Mouse (Mus musculus): ENCODE data around the gene Srarp. TPM values are rescaled to one million over a fixed set of nuclear protein-coding genes. Genes with fewer than 3 reads are reported as not detected.

Gene Srarp
- total RNA-seq, 1 experiment, result not detected

- TF ChIP-seq MAFK (IDR thresholded peaks at IDR 0.05; ENCODE audit: insufficient read depth, low read depth, low read length) (no peak), ZNF384 (IDR thresholded peaks at IDR 0.05; ENCODE audit: low read depth, low read length) (no peak), ZC3H11A (IDR thresholded peaks at IDR 0.05; ENCODE audit: borderline replicate concordance, low read depth, low read length) (no peak), HCFC1 (IDR thresholded peaks at IDR 0.05; ENCODE audit: borderline replicate concordance, insufficient read depth, low read length) (no peak), CHD2 (IDR thresholded peaks at IDR 0.05; ENCODE audit: low read depth, low read length) (no peak)
- Histone ChIP-seq H3K27ac (ENCODE audit: insufficient read depth, low read depth, low read length, poor library complexity, severe bottlenecking) (no peak overlapping the region), H3K4me1 (ENCODE audit: control insufficient read depth in 2 of 2, insufficient read depth in 2 of 2, low read length in 2 of 2, poor library complexity in 1 of 2) (peaks cover 0 to 9% of the 10 kb centered on the region in 2 experiments; a peak in 2 of 4 replicates), H3K36me3 (ENCODE audit: control insufficient read depth, insufficient read depth, low read length, poor library complexity, severe bottlenecking) (no peaks in the 10 kb centered on the region), H3K9ac (ENCODE audit: insufficient read depth, low read depth, low read length, poor library complexity, severe bottlenecking) (no peak overlapping the region), H3K4me3 (ENCODE audit: insufficient read depth in 1 of 2, low read depth in 1 of 2, low read length in 2 of 2, poor library complexity in 1 of 2, severe bottlenecking in 1 of 2) (peak overlapping the region; percentile 0 to 39; a peak in 2 of 4 replicates), H3K9me3 (ENCODE audit: control insufficient read depth, insufficient read depth, low read depth, low read length) (no peaks in the 10 kb centered on the region)
- in situ Hi-C loops (cut with MboI; ENCODE audit: low sequenced_read_pairs in 2 of 2, unreplicated experiment in 2 of 2), result no loop called here
- DNase-seq (ENCODE audit: low read depth, low spot score), result no peak
Observed at GRCm38 (mm10) chr4:141389366-141390150, 46.3 kb downstream of the Srarp start.

- peaks cover under 1 to 8% of the 10 kb centered on the region in 2 experiments; a peak in 3 of 4 replicates for H3K4me1 ChIP-seq (ENCODE audit: control insufficient read depth in 2 of 2, insufficient read depth in 2 of 2, low read length in 2 of 2, poor library complexity in 1 of 2)
- DNase-seq (ENCODE audit: low read depth, low spot score), result no peak
- H3K36me3 ChIP-seq (ENCODE audit: control insufficient read depth, insufficient read depth, low read length, poor library complexity, severe bottlenecking), result no peaks in the 10 kb centered on the region
- no peaks in the 10 kb centered on the region for H3K9me3 ChIP-seq (ENCODE audit: control insufficient read depth, insufficient read depth, low read depth, low read length)
- no peak overlapping the region for H3K27ac ChIP-seq (ENCODE audit: insufficient read depth, low read depth, low read length, poor library complexity, severe bottlenecking)
- in situ Hi-C loops (cut with MboI; ENCODE audit: low sequenced_read_pairs in 2 of 2, unreplicated experiment in 2 of 2), result no loop called here
- no peak overlapping the region for H3K4me3 ChIP-seq (ENCODE audit: insufficient read depth in 1 of 2, low read depth in 1 of 2, low read length in 2 of 2, poor library complexity in 1 of 2, severe bottlenecking in 1 of 2)
- H3K9ac ChIP-seq (ENCODE audit: insufficient read depth, low read depth, low read length, poor library complexity, severe bottlenecking), result no peak overlapping the region
- no peak for TF ChIP-seq HCFC1 (IDR thresholded peaks at IDR 0.05; ENCODE audit: borderline replicate concordance, insufficient read depth, low read length)
- no peak for TF ChIP-seq MAFK (IDR thresholded peaks at IDR 0.05; ENCODE audit: insufficient read depth, low read depth, low read length)
- TF ChIP-seq ZC3H11A (IDR thresholded peaks at IDR 0.05; ENCODE audit: borderline replicate concordance, low read depth, low read length), result no peak
- TF ChIP-seq ZNF384 (IDR thresholded peaks at IDR 0.05; ENCODE audit: low read depth, low read length), result no peak
- TF ChIP-seq CHD2 (IDR thresholded peaks at IDR 0.05; ENCODE audit: low read depth, low read length), result no peak
Observed at GRCm38 (mm10) chr4:141387933-141388332, 48.0 kb downstream of the Srarp start.

- Histone ChIP-seq H3K4me3 (ENCODE audit: insufficient read depth in 1 of 2, low read depth in 1 of 2, low read length in 2 of 2, poor library complexity in 1 of 2, severe bottlenecking in 1 of 2) (no peak overlapping the region), H3K9ac (ENCODE audit: insufficient read depth, low read depth, low read length, poor library complexity, severe bottlenecking) (no peak overlapping the region), H3K4me1 (ENCODE audit: control insufficient read depth in 2 of 2, insufficient read depth in 2 of 2, low read length in 2 of 2, poor library complexity in 1 of 2) (peaks cover 1 to 13% of the 10 kb centered on the region in 2 experiments; a peak in 3 of 4 replicates), H3K9me3 (ENCODE audit: control insufficient read depth, insufficient read depth, low read depth, low read length) (no peaks in the 10 kb centered on the region), H3K27ac (ENCODE audit: insufficient read depth, low read depth, low read length, poor library complexity, severe bottlenecking) (no peak overlapping the region), H3K36me3 (ENCODE audit: control insufficient read depth, insufficient read depth, low read length, poor library complexity, severe bottlenecking) (no peaks in the 10 kb centered on the region)
- in situ Hi-C loops (cut with MboI; ENCODE audit: low sequenced_read_pairs in 2 of 2, unreplicated experiment in 2 of 2), result no loop called here
- TF ChIP-seq CHD2 (IDR thresholded peaks at IDR 0.05; ENCODE audit: low read depth, low read length) (no peak), HCFC1 (IDR thresholded peaks at IDR 0.05; ENCODE audit: borderline replicate concordance, insufficient read depth, low read length) (no peak), MAFK (IDR thresholded peaks at IDR 0.05; ENCODE audit: insufficient read depth, low read depth, low read length) (no peak), ZC3H11A (IDR thresholded peaks at IDR 0.05; ENCODE audit: borderline replicate concordance, low read depth, low read length) (peak; percentile 51; the same call in 1 of the 2 replicates)
- DNase-seq (ENCODE audit: low read depth, low spot score), result peak; percentile 66
Observed at GRCm38 (mm10) chr4:141387093-141387784, 48.7 kb downstream of the Srarp start.

GRCm38 (mm10) chr4:141386150-141386549 lies 49.8 kb downstream of the Srarp start:
- Histone ChIP-seq H3K4me1 (ENCODE audit: control insufficient read depth in 2 of 2, insufficient read depth in 2 of 2, low read length in 2 of 2, poor library complexity in 1 of 2) (peaks cover 1 to 16% of the 10 kb centered on the region in 2 experiments; a peak in 3 of 4 replicates), H3K9me3 (ENCODE audit: control insufficient read depth, insufficient read depth, low read depth, low read length) (no peaks in the 10 kb centered on the region), H3K9ac (ENCODE audit: insufficient read depth, low read depth, low read length, poor library complexity, severe bottlenecking) (no peak overlapping the region), H3K27ac (ENCODE audit: insufficient read depth, low read depth, low read length, poor library complexity, severe bottlenecking) (no peak overlapping the region), H3K36me3 (ENCODE audit: control insufficient read depth, insufficient read depth, low read length, poor library complexity, severe bottlenecking) (no peaks in the 10 kb centered on the region), H3K4me3 (ENCODE audit: insufficient read depth in 1 of 2, low read depth in 1 of 2, low read length in 2 of 2, poor library complexity in 1 of 2, severe bottlenecking in 1 of 2) (no peak overlapping the region)
- no peak for DNase-seq (ENCODE audit: low read depth, low spot score)
- TF ChIP-seq ZC3H11A (IDR thresholded peaks at IDR 0.05; ENCODE audit: borderline replicate concordance, low read depth, low read length) (no peak), MAFK (IDR thresholded peaks at IDR 0.05; ENCODE audit: insufficient read depth, low read depth, low read length) (no peak), CHD2 (IDR thresholded peaks at IDR 0.05; ENCODE audit: low read depth, low read length) (no peak), HCFC1 (IDR thresholded peaks at IDR 0.05; ENCODE audit: borderline replicate concordance, insufficient read depth, low read length) (no peak), ZNF384 (IDR thresholded peaks at IDR 0.05; ENCODE audit: low read depth, low read length) (no peak)
- in situ Hi-C loops (cut with MboI; ENCODE audit: low sequenced_read_pairs in 2 of 2, unreplicated experiment in 2 of 2), result no loop called here
